Mouse (Mus musculus) c-Kit-positive CD71-positive TER-119-positive erythroid progenitor cells, embryonic 14.5 days (primary cell): ENCODE results near the gene Tbr1.
A peak's percentile ranks its signal among the peaks of the same experiment; 100 is the strongest.

Source experiments
- DNase-seq: peaks from one replicate; pipeline ENCODE4 v3.0.0-alpha.2; 2013; ENCODE audit warnings: low spot score

Gene Tbr1

GRCm38 (mm10) chr2:61802656-61803251, at the start of gene Tbr1:
TSS of gene Tbr1 (plus strand) at chr2:61802930.
- DNase-seq = no peak

DNA sequence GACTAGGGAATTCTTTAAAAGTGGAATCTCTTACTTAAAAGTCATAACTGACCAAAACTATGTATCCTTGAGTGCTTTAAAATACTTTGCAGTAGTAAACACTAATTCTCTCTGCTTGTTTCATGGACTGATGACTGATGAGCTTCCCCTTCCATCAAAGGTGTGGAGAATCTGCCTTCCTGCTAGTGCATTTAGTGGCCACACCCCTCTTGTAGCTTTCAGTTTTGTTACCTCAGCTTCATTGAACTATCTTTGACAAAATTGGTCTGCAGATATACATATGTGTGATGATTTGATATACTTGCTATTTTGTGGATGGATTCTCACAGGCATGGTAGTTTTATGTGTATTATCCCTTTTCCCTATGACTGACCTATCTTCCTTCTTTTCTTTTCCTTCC, 47.7 kb upstream of the Tbr1 start:
- DNase-seq = no peak

DNA sequence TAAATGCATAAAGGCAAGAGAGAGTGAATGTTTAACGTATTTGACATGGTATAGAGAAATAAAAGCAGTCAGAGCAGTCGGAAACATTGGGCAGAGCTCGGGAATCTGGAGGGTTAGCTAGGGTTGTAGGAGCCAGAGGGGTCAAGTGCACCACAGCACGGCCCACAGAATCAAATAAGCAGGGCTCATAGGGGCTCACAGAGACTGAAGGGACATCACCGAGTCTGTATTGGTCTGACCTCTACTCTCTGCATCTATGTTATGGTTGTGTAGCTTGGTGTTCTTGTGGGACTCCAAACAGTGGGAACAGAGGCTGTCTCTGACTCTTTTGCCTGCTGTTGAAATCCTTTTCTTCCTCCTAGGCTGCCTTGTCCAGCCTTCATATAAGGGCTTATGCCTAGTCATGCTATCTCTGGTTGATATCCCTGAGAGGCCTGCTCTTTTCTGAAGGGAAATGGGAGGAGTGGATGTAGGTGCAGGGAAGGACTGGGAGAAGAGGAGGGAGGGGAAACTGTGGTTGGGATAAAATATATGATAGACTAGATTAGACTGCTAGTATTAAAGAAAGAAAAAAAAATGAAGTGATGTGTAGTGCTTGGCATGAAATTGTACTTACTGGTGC, 43.4 kb upstream of the Tbr1 start:
- peak; percentile 23 for DNase-seq

DNA sequence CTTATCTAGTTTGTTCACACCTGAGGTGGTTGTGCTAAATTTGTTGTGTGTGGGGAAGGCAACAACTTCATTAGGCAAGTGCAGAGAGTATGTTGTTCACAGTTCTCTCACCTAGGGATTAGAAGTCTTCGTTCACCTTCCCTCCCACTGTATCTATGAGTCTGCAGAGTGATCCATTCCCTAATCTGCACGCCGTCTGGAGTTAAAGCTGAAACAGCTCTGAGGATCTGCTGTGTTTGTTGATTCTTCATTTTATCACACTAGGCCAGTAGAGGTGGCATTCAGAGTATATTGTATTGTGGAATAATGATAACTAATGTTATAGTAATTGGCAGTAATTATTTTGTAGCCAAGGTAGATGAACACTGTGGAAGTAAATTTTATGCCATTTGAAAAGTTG, 42.7 kb upstream of the Tbr1 start:
- DNase-seq = peak; percentile 61

- DNase-seq = no peak
These were observed 38.1 kb upstream of the Tbr1 start for GRCm38 (mm10) chr2:61764470-61765105.

- DNase-seq = no peak
These were observed 37.2 kb upstream of the Tbr1 start for GRCm38 (mm10) chr2:61765526-61765925.

GRCm38 (mm10) chr2:61780794-61781193, 21.9 kb upstream of the Tbr1 start:
- DNase-seq = no peak

DNA sequence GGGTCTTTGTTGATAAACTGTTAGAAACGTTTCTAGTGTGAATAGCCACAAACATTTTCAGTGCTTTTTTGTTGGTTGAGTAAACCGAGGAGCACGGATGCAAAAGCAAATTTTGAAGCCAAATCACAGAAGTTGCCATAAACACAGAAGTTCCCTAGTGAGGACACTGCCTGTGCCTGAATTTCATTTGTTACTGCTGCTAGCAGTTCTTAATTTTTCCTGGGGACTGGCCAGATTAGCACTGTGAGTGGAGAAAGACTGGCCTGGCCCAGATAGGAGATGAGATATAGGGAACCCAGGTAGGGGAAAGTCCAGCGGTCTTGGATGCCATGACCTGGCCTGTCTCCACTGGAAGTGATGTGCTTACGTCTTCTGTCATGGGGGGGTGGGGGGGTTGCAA, 7.8 kb upstream of the Tbr1 start:
- no peak for DNase-seq

- DNase-seq = no peak
These were observed 4.7 kb upstream of the Tbr1 start for GRCm38 (mm10) chr2:61798048-61798447.

DNA sequence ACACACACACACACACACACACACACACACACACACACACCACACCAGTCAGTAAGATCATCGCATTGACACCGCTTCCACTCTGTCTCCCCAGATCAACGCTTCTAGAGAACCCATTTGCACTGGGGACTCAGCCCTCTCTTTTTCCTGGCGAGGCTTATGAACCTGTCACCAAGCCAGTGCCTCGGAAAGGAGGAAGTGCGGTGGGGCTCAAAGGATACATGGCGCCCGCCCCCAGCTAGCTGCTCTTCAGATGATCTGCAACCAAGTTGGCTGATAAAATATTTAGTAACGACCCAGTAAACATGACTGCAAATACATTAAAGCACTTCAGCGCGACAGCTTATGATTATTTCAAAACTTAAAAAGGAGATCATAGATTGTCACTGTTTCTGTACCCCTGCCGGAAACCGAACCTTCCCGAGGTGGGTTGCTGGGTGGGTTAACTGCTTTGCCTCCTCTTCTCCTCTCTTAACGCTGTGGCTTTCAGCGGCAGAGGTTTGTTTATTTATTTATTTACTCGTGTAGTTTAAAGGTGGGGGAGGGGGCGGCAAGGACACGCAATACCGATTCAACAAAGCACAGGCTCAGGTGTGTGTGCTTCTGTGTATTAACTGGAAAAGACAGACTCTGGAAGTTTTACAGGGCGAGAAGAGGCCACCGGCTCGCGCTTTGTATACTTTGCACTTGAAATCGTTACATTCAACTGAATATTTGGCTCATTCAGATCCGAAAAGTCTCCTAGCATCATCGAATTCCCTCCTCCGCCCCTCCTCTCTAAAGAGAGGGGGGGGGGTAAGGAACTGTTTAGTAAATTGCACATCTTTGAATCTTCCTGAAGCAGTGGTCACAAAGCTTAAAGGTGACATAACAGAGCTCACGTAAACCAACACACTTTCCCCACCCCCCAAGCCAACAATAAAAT, 975 bp downstream of the Tbr1 start:
- DNase-seq = no peak

GRCm38 (mm10) chr2:61804382-61804840, 1.7 kb downstream of the Tbr1 start:
- DNase-seq = no peak

GRCm38 (mm10) chr2:61804841-61805540, 2.3 kb downstream of the Tbr1 start:
- DNase-seq = no peak

DNA sequence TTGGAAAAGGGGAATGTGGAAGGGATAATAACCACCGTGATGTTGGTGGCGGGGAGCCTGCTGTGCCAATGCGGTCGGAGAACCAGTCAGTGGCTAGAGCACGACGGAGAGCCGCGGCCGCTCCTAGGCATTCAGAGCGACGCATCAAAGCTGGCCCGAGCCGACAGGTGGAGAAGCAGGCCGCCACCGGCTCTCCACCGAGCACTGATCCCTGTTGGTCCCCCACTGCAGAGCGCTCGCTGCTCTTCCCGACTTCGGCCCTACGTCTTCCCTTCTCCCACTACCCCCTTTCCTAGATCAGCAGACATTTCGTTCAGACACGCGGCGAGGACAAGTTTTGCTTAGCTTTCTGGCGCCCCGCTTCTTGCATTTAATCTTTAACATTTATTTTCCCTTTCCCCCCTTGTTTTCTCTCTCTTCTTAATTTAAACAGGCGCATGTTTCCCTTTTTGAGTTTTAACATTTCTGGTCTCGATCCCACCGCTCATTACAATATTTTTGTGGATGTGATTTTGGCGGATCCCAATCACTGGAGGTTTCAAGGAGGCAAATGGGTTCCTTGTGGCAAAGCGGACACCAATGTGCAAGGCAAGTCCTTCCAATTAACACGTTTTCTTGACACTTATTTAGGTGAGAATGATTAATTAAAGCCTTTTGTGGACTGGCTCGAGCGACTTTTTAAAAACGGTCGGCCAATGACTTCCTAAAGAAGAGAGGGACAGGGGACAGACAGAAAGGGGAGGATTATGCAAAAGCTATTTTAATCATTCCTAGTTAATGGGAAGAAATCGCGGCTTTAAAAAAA, 3.0 kb downstream of the Tbr1 start:
- no peak for DNase-seq

DNA sequence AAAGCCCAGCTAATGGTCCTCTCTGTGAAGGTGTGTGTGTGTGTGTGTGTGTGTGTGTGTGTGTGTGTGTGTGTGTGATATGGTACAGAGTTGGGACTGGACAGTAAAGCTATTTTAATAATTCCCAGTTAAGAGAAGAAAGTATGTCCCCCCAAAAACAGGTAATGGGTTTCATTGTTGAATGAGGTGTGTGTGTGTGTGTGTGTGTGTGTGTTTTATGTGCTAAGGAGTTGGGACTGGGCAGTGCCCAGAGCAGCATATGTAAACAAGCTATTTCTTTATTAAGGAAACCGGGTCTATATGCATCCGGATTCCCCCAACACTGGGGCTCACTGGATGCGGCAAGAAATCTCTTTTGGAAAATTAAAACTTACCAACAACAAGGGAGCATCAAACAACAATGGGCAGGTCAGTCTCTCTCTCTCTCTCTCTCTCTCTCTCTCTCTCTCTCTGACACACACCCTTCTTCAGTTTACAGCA, 3.7 kb downstream of the Tbr1 start:
- no peak for DNase-seq

GRCm38 (mm10) chr2:61807151-61807550, 4.4 kb downstream of the Tbr1 start:
- DNase-seq = no peak

DNA sequence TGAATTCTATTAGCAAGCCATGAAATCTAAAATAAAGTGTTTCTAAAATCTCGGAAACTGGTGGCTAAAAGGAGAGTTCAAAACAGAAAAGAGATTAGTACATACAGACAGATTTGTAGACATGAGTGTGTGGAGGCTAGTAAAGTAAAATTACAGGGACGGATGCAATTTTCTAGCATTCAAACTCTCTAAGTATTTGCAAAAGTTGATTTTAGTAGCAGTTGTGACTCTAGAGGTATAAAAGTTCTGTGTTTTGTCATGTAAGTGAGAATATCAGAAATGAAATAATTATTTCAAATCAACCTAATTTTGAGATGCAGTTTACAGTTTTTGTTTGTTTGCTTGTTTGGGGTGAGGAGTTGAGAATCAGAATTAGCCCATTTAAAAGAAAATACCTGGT, 5.1 kb downstream of the Tbr1 start:
- DNase-seq = no peak

DNA sequence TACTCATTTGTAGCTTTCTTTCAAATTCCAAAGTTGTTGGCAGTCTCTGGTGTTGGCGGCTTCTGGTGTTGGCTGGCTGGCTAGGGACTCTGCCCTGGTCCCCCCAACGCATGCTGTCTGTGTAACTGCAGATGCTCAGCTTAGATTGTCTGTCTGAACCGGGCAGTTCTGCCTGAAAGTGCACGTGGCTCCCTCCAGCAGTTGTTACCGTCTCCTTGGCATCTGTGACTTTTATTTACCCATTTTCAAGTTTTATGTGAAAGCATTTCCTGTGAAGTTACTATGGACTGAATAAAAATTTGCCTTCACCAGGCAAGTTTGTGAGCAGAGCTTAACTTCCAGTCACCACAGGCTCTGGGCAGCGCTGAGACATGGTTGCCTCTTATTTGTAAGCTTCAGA, 6.0 kb downstream of the Tbr1 start:
- DNase-seq = no peak

GRCm38 (mm10) chr2:61809381-61809780, 6.7 kb downstream of the Tbr1 start:
- DNase-seq = no peak

DNA sequence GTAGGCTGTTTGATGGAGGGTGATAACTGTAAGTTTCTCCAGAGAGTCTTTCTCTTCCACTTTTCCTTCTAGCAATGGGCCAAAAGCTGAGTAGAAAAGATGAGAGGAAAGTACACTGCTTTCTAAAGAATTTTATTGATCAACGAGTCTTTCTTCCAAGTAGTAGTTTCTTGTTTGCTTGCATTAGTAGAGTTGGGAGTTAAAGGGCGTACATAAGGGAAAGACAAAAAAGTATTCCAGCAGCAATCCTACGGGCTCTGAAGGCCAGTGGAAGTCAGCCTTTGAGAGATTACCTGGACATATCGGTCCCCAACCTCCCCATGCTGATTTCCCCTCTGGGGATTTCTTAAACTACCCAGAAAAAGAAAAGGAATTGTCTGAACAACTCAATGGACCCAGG, 8.0 kb downstream of the Tbr1 start:
- no peak for DNase-seq

GRCm38 (mm10) chr2:61811163-61811506, 8.4 kb downstream of the Tbr1 start:
- DNase-seq = no peak
